Mouse (Mus musculus): Measurements from ENCODE around the gene Ddx5.
"Not testable (repeated sequence)": the region's sequence is repeated elsewhere in the genome, so short reads cannot be mapped to it uniquely, and the experiment has no call there.

The Ddx5 gene

DNA sequence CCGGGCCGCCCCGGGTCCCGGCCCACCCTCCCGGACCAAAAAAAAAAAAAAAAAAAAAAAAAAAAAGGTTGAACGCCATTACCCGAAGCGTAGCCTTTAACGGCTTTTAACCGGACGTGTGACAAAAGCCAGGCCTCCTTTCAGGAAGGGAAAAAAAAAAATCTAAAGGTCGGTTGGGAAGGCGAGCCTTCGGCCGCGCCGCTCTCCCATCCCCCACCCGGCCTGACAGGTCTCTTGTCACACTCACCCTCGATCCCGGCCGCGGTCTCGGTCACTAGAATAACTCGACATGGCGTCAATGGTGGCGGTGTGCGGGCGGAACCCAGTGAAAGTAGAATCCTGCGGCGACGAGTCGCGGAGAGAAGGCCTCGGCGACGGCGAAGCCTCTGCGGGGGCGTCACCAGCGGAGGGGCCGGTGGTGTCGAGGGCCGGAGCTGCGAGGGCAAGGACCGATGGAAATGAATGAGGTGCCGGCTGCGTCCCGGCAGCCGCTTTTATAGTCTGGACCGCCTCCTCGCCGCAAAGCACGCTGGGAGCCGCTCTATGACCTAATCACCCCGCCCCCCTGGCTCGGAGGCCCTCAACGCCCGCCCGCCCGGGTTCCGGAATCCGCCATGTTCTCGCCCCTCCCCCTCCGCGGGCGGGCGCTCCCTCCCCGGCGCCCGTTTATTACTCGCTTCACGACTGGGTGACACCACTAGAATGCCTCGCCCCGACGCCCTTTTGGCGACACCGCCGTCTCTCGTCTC is 785 bp downstream of the Ddx5 start:
- peak; percentile 96 to 100 for DNase-seq

DNA sequence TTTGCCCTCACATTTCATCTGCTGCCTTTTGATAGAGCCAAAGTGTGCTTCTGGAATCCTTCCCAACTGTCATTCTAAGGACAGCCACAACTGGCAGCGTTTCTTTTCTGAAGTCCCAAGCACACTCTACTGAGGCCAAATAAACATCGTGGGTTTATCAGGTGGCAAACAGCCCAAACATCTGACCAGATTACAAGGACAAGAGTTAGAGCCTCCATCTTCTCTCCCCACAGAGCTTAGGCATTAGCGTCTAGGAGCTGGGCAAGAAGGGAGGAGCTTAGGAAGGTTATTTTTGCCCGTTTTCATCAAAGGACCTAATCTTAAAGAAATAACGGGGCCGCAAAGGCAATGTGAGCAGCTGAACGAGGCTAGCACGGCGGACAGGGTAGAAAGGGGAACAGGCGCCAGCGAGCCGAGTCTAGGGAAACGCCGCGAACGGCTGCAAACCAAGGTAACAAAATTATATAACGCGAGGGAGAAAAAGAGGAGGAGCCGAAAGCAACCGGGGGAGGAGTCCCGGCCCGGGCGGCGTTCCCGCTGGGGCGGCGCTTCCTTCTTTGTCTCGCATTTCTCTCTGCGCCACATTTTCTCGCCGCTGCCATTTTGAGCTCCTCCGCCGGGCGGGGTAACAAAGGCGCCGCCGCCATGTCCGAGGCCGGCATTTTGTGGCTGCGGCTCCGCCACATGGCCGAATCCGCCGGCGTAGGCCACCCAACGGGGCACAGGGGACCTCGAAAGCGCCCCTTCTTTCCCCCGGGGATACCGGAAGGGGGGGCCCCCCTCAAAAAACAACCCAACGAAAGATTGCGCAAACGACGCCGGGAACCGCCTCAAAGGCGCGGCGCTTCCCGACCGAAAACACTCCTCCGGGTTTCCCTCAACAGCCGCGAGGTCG is 1.6 kb downstream of the Ddx5 start:
- DNase-seq: peak; percentile 84 to 89

DNA sequence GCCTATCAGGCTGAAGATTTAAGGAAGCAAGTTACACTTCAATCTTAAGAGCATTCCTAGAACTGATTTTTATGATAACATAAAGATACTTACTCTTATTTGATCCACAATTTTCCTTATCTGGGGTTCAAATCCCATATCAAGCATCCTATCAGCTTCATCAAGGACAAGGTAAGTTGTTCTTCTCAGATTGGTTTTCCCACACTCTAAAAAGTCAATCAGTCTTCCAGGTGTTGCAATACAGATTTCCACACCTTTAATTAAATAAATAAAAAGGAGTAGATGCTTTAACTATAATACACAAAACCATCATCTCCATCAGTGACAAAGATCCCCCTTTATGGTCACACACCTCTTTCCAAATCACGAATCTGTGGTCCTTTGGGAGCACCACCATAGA is 3.9 kb downstream of the Ddx5 start:
- DNase-seq: no peak

DNA sequence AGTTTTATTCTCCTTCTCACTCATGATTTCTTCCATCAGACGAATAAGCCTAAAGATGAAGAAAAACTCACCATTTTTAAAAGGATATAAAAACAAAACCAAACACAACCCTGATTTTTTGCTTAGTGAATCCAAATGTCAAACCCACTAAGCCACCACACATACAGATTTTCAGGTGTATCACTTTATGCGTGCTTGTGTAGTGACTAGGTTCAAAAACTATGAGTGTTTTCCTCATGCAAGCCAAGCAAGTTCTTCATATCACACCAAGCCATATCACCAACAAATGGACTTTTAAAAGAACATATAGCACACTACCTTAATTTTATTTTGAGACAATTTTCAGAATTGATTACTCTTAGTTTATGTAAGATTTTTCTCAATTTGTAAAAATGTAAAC is 4.5 kb downstream of the Ddx5 start:
- no peak for DNase-seq

DNA sequence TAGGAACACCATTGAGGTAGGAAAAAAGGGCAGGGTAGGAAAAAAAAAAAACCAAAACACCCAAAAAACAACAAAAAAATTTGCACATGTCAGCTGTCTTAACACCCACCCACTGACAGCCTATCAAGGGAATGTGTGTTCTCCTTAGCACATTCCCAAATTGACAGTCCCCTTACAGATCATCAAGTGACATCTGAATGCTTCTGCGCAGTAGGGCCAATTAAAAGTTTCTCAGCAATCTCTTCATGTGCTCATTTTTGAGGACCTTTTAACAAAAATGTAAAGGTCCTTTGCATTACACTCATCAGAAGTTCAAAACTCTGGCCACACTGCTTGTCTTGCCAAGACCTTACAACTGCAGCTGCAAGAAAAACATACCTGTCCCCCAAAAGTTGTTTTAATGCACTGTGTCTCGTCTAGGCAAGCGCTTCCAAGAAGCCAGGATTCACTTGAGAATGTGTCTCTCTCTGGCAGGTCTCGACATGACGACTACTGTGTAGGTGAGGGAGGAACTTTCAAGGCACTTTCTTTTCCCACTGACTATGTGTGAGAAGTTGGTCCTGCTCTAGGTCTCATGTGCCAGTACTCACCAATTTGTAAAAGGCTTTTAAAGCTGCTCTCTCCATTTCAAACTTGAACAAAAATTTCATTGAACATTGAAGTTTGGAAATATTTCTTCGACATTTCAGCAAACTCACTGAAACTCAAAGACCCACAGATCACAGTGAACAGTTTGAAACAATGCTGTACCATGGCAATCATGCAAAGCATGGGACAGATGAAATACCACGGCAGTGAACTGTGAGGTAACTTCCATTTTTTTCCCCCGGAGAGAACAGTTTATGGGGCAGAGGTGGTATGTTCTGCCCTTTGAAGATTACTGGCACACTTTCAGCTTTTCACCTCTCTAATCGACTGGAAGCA is 5.9 kb downstream of the Ddx5 start:
- DNase-seq: no peak

DNA sequence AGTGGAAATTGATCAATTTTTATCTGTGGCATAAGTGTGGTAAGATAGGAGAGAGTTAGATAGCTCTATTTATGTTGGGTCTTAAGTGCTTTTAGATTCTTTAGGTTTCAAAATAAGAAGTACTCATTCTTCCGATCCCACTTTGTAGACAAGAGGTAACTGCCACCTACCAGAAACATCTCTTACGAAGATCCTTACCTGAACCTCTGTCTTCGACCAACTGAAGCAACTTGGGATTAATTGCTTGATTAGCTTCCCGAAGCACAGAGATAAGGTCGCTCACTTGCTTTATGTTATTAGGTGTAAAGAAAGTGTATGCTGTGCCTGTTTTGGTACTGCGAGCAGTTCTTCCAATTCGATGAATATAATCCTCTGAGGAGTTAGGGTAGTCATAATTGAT is 6.7 kb downstream of the Ddx5 start:
- not testable (repeated sequence) for DNase-seq

DNA sequence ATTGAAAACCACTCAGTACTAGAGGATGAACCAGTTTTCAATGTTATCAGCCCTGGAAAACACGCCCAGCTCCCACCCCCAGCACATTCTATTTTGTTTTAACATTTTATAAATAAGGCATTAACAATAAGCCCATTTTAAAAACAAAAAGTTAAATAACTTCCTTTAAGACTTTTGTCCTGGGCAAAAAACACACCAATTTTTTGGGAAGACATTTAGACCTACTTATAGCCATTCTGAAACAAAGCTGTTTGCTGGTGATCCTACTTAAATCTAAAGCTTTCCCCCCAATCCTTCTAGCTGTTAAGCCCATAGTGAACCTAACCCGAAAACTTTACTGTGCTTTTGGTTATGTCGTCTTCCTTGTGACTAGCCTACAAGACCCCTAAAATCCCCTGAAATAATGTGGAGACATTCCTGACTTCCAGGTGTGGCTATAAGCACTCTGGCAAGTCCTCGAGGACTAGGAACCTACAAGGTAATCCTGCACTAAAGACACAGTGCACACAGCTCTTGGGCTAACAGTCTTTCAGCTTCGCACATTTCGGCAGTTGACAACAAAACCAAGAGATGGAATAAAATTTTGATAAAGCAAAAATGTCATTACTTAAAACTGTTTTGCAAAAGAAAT is 8.3 kb downstream of the Ddx5 start:
- DNase-seq: no peak

DNA sequence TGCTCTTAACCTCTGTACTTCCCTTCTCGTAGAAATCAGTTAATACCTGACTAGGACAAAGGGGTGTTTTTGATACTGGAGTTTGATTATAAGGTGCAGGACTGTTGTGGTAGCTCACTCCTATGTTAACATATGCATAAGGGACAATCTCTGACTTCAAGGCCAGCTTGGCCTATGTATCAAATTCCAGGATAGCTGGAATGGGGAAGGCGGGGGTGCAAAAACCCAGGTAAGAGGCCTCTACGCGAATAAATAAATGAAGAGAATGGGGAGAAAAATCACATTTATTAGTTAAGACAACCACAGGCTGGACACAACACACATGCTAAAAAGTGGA is 8.9 kb downstream of the Ddx5 start:
- no peak for DNase-seq

DNA sequence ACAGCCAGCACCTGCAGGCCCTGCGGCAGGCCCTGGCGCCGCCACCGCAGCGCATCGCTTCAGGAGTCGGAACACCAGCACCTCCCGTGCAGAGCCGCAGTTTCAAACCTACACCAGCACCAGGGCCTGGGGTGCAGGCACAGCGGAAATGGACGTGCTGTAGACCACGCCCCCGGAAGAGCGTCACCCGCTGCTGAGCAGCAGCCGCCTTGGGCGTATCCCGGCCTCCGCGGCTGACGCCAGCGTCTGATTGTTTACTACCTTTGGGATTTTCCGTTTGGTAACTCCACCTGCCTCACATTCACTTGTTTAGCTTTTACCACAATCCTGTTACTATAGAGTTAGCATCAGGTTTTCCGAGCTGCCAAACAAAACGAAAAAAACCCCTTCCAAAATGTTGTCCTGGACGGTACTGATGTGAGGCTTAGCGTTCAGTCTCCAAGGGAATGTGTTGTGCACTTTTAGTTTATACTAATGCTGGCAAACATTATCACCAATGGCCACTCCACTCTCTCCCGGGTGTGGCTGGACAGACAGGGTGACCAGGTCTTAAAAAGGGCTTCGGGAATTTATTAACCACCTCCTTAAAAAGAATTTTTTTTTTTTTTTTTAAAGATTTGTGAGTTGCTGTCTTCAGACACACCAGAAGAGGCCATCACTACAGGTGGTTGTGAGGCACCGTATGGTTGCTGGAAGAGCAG is 9.4 kb downstream of the Ddx5 start, which contains the start of gene Polg2:
Polg2 (minus strand) TSS at position 150 of the 701 bp plus-strand sequence.
- DNase-seq: peak; percentile 88 to 90

DNA sequence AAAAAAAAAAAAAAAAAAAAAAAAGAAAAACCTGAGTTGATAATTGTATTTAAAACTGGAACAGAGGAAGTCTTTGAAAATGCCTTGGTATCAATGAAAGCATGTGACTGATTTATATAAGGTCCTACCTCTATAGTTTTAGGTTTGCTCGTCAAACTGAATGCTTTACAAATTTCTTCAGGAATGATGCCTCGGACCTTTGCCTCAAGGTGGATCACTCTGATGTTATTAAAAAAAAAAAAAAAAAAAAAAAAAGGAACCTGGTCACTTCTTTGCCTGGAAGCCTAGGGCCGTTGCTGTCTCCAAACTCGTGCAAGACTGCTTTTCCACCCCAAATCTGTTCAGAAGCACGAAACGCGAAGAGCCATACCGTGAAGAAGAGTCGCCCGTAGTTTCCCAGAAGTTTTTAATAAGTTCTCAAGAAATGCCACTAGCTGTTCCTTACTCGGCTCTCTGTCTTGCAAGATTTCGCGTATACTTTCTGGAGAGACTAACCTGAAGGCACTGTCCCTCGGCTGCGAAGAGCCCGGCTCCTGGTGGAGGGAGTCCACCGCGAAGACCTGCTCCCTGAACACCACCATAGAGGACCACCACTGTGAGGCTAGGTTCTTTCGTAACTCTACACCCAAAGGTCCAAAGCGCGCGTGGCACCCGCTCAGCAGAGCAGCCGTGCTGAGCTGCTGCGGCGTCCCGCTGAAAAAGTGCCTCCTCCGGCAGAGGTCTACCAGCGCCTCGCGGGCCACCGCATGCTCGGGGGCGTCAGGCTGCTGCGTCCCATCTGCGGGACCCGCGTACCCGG is 10.2 kb downstream of the Ddx5 start:
- no peak for DNase-seq

DNA sequence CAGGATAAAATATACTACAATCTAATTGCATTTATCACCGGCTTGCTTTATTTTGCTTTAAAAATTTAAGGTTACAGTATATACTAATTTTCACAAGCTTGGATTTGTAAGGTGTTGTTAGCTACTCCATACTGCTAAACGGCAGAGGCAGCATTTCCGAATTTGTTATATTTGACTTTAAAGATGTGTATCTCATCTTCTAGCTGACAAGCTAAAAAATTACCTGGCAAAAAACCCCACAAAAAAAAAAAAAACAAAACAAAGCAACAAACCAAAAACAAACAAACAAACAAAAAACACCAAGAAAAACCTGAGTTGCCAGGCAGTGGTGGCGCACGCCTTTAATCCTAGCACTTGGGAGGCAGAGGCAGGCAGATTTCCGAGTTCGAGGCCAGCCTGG is 10.9 kb downstream of the Ddx5 start:
- no peak for DNase-seq

DNA sequence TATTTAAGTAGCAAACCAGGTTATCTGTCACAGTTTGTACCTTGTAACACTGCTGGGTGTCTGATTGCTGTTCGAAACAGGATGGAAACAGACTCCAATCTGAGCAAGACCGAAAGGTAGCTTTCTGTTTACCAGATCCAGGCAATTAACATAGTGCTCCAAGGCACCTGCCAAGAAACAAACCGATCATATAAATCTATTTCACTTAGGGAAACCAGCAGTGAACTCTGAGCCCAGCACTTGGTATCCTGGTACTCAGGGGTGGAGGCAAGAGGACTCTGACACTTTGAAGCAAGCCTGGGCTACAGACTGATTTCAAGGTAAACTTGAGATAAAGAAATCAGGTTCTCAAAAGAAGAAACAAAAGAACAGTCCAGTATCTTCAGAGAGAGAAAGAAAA is 11.6 kb downstream of the Ddx5 start:
- DNase-seq: no peak

DNA sequence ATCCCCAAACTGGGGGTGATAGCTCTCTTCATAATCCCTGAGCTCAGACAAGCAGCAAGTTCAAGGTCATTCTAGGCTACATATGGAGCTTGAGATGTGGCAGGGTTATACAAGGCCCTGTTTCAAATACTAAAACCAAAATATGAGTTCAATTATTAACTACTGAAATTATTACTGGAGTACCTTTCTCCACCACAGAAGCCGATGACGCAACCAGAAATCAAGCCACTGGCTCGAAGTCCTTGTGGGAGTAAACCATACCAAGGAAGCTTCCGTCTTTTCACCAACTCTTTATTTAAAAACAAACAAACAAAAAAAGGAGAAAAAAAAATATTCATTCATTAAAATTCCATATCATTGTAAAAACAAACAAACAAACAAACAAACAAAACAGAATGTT is 12.0 kb downstream of the Ddx5 start:
- DNase-seq: no peak

DNA sequence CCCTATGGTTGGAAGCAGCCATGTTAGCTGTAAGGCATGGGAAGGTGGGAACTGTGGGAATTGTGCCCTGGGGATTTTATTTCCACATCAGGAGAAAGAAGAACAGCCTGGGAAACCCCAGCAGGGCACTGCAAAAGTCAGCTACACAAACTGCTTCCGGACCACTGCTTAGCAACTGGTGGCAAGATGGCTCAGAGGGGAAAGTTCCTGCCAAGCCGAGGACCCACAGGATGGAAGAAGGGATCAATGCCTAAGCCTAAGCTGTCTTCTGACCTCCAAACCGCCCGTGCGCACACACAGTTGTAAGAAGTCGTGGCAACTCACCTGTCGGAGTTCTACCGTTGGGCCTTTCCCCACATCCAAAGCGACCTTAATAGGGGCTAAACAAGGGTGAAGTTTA is 15.9 kb downstream of the Ddx5 start:
- no peak for DNase-seq

DNA sequence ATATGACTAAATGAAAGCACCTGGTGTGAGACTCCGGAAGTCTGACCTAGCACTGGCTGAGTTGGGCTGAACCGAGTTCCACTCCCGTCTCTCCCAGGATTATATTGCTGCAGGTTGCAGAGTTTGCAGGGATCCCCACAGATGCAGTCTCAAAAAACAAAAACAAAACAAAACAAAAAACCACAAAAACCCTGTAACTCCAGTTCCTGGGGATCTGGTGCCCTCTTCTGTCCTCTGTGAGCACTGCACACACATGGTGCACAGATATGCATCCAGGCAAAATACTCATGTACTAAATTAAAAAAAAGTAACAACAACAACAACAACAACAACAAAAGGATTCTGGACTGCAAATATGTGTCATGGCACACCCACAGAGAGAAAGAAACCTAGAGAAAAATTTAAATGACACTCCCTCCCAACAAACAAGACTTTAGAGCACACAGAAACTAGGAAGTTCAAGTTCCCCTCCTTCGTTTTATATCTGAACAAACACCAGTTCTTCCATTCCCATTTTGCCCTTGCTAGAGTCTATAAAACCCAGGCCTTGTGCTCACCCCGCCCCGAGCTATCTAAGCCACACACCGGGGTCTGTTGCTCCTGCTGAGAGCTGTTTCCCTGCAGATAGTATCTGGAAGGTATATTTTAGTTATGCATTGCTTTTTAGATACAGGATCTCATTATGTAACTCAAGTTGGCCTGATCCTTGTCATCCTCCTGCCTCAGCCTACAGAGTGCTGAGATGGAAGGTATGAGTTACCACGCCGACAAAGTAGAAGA is 18.6 kb downstream of the Ddx5 start:
- DNase-seq: no peak

DNA sequence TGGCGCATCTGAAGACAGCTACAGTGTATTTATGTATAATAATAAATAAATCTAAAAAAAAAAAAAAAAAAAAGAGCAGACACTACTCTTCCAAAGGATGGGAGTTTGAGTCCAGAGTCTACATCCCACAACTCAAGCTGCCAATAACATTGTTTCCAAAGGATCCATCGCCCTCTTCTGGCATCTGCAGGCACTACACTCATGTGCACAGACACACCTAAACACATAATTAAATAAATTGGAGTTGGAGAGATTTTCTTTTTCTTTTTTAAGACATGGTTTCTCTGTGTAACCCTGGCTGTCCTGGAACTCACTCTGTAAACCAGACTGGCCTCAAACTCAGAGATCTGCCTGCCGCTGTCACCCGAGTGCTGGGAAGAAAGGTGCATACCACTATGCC is 21.5 kb downstream of the Ddx5 start:
- no peak for DNase-seq

DNA sequence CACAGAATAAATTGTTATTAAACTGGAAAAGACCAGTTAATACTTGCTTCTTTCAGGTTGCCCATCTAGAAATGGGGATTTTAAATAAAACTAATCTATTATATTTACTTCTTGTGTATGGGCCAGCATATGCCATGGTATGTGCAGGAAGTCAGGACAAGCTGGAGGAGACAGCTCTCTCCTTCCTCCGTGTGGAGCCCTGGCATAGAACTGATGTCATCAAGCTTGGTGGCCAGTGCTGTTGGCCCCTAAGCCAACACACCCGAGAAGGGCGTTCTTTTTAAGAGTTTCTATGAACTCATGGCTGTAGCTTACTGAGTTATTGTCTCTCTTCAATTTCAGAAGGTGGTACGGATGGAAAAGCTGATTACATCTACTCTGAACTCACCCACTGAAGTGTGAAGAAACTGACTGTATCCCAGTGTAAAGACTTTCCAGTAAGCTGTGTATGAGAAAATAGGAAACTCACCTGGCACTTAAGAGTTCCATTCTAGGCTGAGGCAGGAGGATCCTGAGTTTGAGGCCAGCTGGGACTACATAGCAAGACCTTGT is 22.3 kb downstream of the Ddx5 start:
- no peak for DNase-seq

DNA sequence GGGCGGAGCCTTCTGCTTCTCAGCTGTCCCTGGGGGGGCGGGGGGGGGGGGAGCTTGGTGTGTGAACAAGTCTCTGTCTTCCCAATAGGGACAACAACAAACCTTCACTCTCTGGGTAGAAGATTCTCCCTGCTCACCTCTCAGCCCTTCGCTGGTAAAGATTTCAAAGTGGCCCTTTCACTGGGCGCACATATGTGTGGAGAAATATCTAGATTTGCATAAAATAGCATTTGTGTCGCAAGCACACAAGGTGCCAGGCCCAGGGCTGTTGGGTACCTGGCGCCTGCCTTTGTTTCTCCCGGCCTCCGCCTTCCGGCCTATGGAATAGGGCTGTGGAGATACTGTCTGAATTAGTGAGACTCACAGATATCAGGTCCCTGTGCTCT is 26.2 kb downstream of the Ddx5 start:
- no peak for DNase-seq

DNA sequence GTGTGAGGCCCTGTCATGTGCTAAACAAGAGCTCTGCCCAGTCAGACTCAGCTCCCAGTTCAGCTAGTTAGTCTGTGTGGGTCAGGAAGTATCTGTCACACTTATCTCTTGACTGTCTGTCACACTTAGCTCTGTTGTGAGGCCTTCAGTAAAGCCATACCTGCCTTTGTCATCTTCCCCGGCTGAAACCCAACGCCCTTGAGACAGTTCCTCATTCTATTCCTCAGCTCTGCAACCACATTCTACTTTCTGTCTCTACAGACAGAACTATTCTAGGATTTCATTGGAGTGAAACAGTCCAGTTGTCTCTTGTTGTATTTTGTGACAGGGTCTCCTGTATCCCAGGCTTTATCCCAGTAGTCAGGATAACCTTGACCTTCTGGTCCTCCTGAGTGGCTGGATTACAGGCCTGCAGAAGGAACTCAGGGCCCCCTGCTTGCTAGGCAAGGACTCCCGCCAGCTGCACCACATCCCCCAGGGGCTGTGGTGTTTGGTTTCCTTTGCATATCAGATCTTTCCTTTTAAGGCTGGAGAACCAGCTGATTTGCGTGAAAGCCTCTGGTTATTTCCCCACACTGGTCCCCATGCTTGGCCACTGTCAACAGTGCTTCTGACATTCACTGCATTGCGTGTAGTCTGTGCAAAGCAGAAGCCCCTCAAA is 26.7 kb downstream of the Ddx5 start:
- DNase-seq: no peak

DNA sequence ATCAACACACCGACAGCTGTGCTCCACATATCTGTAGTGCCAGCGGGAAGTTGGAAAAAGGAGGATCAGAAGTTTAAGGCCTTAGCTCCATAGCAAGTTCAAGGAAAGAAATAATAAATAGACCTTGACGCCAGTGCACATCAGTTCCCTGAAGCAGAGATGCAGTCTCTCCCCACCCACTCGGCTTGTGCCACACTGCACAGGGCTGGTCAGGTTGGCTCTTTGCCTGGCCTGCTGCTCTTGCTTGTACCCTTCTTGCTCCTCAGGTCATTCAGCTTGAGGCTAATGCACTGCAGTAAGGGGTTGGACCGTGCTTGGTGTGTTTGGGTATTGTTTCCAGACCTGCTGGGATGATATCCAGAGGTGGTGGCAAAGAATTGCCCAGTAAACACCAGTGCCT is 28.5 kb downstream of the Ddx5 start:
- DNase-seq: no peak

Measured in cerebellum, adult 18-20 months (tissue).